Mouse (Mus musculus) spleen, embryonic (tissue): ENCODE measurements at regions not wholly inside any gene's neighbourhood (a gene's known extent, or its start where the extent isn't known, plus 50 kb on each side); places are given as distances from the start of the nearest gene placed in this dataset.
"Not testable (repeated sequence)": the region's sequence is repeated elsewhere in the genome, so short reads cannot be mapped to it uniquely, and the experiment has no call there.

Experiments
- CTCF ChIA-PET: fragments of 350-600 bp; sonication (Branson Sonifier 250); formaldehyde crosslinking; loops from one replicate; lab custom pipeline; 2022; lab: Charles Lee

GRCm38 (mm10) chr16:86544121-86544520 lies 642.5 kb upstream of the Adamts5 start:
- CTCF ChIA-PET = no interaction called here

- CTCF ChIA-PET = interaction anchor here (0.6 kb wide), 1 partner anchor 9 kb away, joined by 3 read pairs; no protein-coding TSS in a partner anchor
Observed at GRCm38 (mm10) chr16:86536479-86536878, 634.9 kb upstream of the Adamts5 start.

- CTCF ChIA-PET = no interaction called here
Observed at GRCm38 (mm10) chr16:86524135-86524534, 622.5 kb upstream of the Adamts5 start.

GRCm38 (mm10) chr16:86516935-86517334 lies 615.3 kb upstream of the Adamts5 start:
- CTCF ChIA-PET = no interaction called here

GRCm38 (mm10) chr16:86516144-86516543 lies 614.5 kb upstream of the Adamts5 start:
- CTCF ChIA-PET = no interaction called here

GRCm38 (mm10) chr16:86501074-86501952 lies 599.7 kb upstream of the Adamts5 start:
- CTCF ChIA-PET = no interaction called here

- CTCF ChIA-PET = interaction anchor here (0.7 kb wide), 1 partner anchor 501 kb away, joined by 4 read pairs; no protein-coding TSS in a partner anchor
Observed at GRCm38 (mm10) chr16:86475145-86475544, 573.5 kb upstream of the Adamts5 start.

GRCm38 (mm10) chr16:86473059-86473740 lies 571.6 kb upstream of the Adamts5 start:
- CTCF ChIA-PET = no interaction called here

GRCm38 (mm10) chr16:86461073-86461472 lies 559.4 kb upstream of the Adamts5 start:
- CTCF ChIA-PET = no interaction called here

- CTCF ChIA-PET = no interaction called here
Observed at GRCm38 (mm10) chr16:86456649-86457048, 555.0 kb upstream of the Adamts5 start.

GRCm38 (mm10) chr16:86454810-86455209 lies 553.2 kb upstream of the Adamts5 start:
- CTCF ChIA-PET = no interaction called here

- CTCF ChIA-PET = no interaction called here
Observed at GRCm38 (mm10) chr16:86454031-86454430, 552.4 kb upstream of the Adamts5 start.

GRCm38 (mm10) chr16:86448478-86449160 lies 547.0 kb upstream of the Adamts5 start:
- CTCF ChIA-PET = no interaction called here

GRCm38 (mm10) chr16:86419458-86419857 lies 517.8 kb upstream of the Adamts5 start:
- CTCF ChIA-PET = not testable (repeated sequence)

- CTCF ChIA-PET = no interaction called here
Observed at GRCm38 (mm10) chr16:86404309-86404708, 502.7 kb upstream of the Adamts5 start.

GRCm38 (mm10) chr16:86401381-86401780 lies 499.8 kb upstream of the Adamts5 start:
- CTCF ChIA-PET = no interaction called here

- CTCF ChIA-PET = no interaction called here
Observed at GRCm38 (mm10) chr16:86399288-86399687, 497.7 kb upstream of the Adamts5 start.

- CTCF ChIA-PET = no interaction called here
Observed at GRCm38 (mm10) chr16:86397521-86397920, 495.9 kb upstream of the Adamts5 start.

GRCm38 (mm10) chr16:86389063-86389723 lies 487.6 kb upstream of the Adamts5 start:
- CTCF ChIA-PET = no interaction called here

- CTCF ChIA-PET = no interaction called here
Observed at GRCm38 (mm10) chr16:86388128-86388527, 486.5 kb upstream of the Adamts5 start.

- CTCF ChIA-PET = no interaction called here
Observed at GRCm38 (mm10) chr16:86377991-86378390, 476.4 kb upstream of the Adamts5 start.

GRCm38 (mm10) chr16:86371652-86372051 lies 470.0 kb upstream of the Adamts5 start:
- CTCF ChIA-PET = no interaction called here
